Mouse (Mus musculus) bone marrow macrophage, adult 2 months (primary cell): ENCODE data around the gene Gpr152.

ENCODE experiments used
- CTCF ChIP-seq: IDR thresholded peaks from 2 replicates; pipeline ENCODE4 v1.5.1; 2012; ENCODE audit warnings: low read depth, mild to moderate bottlenecking, low read length, moderate library complexity
- POLR2A ChIP-seq: IDR thresholded peaks from 2 replicates; pipeline ENCODE4 v1.6.1; 2012; ENCODE audit warnings: mild to moderate bottlenecking, low read depth, low read length, borderline replicate concordance

- TF ChIP-seq CTCF (no peak), POLR2A (no peak)
Observed at GRCm38 (mm10) chr19:4148819-4149218, 9.2 kb downstream of the Gpr152 start.
